Mouse (Mus musculus) liver, embryonic 14.5 days (tissue): ENCODE results near the gene Kri1.

Experiments
- CTCF ChIP-seq: IDR thresholded peaks from 2 replicates; pipeline ENCODE4 v1.5.1; 2016; ENCODE audit warnings: antibody characterized with exemption, low read depth, control low read depth
- EP300 ChIP-seq: IDR thresholded peaks from 2 replicates; pipeline ENCODE4 v1.6.1; 2016; ENCODE audit warnings: antibody characterized with exemption, low read depth

DNA sequence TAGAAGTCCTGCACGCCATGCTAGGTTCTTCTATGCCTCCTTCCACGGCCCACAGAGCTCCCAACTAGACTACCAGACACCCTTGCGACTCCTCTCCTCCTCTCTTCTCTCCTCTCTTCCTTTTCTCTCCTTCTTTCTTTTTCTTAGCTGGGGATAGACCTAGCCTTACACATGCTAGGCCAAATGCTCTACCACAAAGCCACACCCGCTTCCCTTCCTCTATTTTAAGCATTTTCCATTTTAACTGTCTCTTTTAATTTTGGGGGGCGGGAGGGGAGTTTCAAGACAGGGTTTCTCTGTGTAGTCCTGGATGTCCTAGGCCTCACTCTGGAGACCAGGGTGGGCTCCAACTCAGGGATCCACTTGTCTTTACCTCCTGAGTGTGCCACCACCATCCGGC lies 31.0 kb upstream of the Kri1 start:
- no peak for TF ChIP-seq CTCF
- no peak for TF ChIP-seq EP300
